Mouse (Mus musculus) spleen, postnatal 36 days (tissue): ENCODE measurements around the gene Dok4.
"Not testable (repeated sequence)": the region's sequence is repeated elsewhere in the genome, so short reads cannot be mapped to it uniquely, and the experiment has no call there.

Experiments
- DNase-seq, 2 experiments: peaks; one replicate each; pipeline ENCODE4 v3.0.0; 2022; ENCODE audit warnings: low spot score in 2 of 2, mixed read lengths in 1 of 2

Gene Dok4

DNA sequence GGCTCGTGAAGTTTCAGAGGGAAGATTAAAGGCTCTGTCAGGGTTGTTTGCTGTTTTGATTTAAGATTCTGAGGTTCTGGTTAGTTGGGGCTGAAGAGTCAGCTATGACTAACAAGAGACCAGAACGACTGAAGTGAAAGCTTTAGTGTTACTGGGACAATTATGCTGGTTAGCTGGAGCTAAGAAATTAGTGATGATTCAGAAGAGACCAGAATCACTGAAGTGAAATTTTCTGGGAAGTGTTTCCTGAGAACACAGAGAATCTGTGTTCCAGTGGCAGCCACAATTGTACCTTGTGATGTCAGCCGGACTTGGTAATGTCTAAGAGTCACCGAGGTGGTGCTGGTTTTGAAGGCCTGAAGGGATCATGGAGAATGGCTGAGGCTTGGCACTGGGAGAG is 4.6 kb upstream of the Dok4 start:
- DNase-seq = no peak

DNA sequence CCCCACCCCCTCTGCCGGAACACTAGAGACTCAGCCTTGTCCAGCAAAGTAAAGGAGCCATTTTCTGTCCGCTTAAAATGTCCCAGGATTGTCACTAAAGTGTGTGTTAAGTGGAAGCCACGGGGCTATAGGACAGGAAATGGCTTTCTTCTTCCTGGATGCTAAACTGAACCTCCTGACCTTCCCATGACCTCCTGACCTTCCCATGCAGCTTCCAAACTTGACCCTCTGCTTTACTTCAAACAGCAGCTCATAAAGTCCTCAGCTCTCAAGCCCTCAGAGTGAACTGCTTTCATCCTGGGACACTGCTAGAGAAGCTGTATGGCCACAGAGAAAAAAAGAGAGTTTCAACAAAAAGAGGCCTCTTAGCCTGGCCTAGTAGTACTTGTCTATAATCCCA is 690 bp upstream of the Dok4 start:
- no peak for DNase-seq

DNA sequence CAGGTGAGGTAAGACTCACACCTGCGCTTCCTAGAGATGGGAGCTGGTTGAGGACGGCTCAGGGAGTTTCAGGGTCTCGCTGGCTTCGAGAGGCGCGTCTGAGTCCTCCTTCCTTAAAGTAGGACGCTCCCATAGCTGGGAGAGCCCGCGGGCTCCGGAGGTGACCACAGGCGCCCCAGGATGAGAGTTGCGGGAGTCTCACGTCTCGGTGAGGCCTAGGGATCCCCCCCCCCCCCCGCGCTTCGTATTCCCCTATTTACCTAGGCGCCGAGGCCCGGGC is 319 bp downstream of the Dok4 start:
- DNase-seq = no peak

DNA sequence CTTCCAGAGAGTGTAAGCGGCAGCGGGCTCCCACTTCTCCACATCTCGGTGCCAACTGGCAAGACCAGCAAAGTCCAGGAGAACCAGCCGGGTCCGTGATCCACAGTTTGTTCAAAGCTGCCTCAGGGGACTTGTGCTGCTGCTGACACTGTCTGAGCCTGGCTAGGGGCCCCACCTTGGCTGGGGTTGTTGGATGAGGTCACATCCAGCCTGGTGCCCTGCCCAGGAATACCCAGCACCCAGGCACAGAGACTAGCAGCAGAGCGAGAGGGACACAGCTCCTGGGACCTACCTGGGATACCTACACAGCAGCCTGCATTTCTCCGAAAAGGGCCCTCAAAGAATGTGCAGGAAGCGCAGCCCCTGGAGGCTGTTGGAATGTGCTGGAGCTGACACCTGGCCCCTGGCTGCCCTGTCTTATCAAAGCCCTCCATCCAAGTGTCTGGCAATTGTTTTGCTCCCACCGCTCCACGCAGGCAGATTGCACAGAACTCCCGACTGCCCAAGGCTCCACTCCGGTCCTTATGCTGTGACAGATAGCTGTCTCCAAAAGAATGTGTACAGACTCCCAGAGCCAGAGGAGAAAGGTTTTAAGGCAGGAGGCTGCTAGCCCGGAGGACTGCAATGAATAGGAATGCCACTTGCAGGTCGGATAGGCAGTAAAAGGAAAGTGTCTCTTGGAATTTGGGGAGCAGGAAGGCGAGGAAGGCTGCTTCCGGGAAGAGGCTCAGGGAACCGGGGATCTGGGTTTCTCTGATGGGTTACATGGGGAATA is 847 bp downstream of the Dok4 start:
- no peak for DNase-seq

DNA sequence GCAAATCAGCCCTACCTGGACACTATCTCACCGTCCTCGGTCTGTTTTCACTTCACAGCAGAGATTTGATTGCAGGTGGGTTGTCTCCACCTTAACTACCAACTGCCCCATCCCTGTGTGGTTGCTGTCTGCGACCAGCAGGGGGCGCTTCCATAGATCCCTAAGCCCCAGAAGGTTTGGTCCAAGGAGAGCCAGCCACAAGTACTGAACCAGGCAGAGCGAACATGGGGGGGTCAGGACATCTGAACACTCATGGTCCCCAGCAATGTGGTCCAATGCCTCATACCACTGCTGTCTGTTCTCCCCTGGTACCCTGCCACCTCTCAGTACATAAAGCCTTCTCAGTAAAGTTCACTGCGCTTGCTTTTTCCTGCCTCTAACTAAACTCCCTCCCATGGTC is 1.8 kb downstream of the Dok4 start:
- peak; percentile 39 to 62 for DNase-seq

DNA sequence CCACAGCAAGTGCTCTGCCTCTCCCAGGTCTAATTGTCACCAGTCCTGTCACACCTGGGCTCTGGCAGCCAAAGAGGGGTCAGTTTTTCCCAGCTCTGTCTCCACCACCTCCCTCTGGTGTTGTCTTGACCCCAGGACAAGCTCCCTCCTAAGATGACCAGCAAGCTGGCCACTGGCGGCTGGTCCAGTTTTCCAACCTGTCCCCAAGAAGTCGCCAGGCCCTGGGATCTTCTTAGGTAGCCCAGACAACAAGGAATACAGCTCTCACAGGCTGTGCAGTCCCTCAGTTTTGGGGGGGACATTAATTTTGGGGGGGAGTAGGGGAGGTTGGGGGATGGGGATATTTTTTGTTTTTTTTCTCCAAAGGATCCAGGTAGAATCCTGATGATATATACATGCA is 3.6 kb downstream of the Dok4 start:
- no peak for DNase-seq

DNA sequence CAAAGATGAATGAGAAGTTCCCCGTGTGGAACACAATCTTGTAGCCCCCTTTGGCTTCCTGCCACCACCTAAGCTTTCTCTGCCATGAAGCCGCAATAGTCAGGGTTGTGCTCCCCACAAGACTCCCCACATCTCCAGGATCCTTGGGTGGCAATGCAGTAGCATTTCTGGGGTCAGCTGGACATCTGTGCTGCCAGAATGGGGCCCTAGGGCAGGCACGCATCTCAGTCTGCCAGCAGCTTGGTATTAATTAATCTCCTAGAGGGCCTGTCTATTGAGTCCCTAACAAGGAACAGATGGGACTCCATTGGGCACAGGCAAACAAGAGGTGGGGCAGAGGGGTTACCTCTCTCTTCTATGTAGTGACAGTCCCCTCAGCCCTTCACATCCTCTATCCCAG is 4.0 kb downstream of the Dok4 start:
- DNase-seq = no peak

DNA sequence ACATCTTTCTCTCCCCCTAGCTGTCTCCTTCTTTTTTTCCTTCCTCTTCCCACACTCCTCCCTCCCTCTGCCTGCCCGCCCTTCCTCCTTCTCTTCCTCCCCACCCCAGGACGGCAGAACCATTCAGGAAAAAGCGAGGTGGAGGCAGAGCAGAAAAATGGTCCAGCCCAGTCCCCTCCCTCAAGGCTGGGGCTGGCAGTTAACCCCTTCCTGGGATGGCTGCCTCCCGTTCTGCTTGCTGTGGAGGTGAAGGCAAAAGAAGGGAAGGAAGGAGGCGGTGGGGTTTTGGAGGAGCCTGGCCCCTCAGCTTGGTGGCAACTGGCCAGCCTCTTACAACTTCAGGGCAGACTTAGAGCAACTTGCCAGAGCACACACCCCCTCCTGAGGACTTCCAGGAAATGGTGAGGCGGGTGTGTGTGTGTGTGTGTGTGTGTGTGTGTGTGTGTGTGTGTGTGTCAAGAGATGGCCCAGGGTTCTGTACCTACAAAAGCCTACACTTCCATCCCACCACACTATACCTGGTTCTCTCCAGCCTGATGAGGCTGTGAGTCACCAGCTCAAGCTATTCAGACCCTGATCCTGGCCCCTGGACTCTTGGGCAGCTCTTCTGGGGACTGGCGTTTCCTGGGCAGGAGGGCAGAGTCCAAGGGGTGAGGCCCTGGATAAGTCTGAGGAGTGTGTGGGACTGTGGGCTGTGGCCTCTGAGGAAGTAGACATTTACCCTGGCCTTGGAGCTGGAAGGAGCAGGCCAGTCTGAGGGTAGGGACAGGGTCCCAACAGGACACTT is 4.8 kb downstream of the Dok4 start:
- no peak for DNase-seq

DNA sequence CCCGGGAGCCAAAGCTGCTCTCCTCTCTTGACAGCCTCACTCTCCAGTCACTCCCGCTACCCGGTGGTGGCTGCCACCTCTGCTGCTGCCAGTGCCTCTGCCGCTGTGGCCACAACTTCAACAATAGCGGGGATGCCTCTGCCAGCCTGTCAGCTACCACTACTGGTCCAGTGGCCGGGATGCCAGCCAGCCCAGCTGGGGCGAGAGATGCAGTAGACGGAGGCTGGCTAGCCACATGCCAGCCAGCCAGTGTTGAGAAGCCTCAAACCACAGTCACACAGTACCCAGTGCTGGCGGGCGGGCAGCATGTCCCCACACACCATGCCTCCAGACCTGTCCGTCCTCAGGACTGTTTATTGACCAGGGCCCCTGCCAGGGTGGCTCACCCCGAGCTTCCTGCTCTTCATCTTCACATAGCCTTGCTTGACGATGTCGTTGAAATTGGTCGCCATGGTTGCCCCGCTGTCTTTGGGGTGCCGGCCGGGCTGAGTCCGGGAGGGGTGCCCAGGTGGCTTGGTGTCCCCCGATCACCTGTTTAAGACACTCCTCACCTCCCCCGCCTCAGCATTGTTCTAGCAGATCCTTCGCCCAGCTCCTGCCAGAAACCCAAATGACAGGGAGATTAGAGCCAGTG is 5.5 kb downstream of the Dok4 start:
- no peak for DNase-seq

DNA sequence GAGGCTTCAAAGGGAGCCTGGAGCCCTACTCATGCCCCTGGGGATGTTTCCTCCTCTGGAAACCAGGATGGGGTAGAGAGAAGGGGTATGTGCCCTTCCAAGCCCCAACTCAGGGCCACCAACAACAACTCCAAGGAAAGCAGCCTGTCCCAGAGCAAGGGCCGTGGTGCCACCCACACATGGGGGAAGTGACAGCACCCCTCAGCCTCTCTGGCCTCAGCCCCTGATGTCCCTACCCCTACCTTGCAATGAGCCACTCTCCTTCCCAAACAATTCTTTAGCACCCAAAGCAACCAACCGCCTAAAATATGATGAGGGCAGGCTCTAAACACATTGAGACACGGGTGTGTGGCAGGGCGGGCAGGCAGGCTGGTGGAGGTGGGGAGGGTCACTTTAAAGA is 6.1 kb downstream of the Dok4 start:
- no peak for DNase-seq

DNA sequence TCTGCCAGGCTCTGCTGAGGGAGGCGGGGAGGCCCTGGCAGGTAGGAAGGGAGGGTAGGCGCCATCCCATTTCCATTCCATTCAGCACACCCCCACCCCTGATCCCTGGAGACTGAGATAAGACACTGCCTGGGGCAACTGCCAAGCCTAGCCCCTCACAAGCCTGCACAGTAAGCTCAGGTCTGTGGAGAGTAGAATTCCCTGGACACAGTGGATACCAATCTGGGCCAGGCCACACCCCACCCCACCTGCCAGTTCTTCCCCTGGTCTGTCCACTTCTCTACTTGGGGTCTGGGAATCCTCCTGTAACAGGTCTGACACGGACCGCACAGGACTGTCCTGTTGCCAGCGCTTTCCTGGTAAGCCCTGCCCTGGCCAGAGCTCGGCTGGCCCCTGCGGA is 7.0 kb downstream of the Dok4 start:
- no peak for DNase-seq

DNA sequence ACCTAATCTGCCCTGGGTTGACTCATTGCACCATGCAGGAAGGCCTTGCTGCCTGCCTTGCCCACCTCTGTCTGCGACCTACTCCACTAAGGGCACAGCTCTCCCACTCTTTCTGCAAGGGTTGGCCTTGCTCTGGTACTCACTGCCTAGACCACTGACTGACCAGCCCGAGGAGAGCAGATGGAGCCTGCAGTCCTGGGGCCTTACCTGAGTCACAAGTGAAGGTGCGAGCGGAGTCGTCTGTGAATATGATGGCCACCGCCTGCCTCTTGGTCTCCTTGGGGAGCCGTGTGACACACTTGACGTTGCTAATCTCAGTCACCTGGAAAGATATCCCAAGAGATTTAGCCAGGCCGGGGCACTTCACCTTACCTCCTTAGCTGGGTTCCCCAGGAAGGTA is 9.2 kb downstream of the Dok4 start:
- no peak for DNase-seq

DNA sequence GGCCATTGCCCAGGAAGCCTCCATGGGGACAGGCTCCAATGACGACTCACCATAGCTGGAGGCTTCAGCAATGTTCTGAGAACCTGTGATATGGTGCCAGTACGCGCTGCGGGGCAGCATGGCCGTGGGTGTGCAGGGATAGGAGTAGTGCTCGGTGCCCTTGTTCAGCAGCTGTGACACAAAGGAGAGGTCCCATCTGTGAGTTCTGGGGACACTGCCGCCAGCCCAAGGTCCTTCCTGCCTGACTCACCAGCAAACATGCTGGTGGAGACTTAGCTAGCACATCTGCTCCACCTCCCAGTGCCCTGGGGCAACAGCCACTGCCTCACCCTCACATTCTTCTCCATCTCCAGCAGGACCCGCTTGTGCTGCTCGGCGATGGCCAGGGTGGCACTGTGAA is 10.8 kb downstream of the Dok4 start:
- DNase-seq = no peak

DNA sequence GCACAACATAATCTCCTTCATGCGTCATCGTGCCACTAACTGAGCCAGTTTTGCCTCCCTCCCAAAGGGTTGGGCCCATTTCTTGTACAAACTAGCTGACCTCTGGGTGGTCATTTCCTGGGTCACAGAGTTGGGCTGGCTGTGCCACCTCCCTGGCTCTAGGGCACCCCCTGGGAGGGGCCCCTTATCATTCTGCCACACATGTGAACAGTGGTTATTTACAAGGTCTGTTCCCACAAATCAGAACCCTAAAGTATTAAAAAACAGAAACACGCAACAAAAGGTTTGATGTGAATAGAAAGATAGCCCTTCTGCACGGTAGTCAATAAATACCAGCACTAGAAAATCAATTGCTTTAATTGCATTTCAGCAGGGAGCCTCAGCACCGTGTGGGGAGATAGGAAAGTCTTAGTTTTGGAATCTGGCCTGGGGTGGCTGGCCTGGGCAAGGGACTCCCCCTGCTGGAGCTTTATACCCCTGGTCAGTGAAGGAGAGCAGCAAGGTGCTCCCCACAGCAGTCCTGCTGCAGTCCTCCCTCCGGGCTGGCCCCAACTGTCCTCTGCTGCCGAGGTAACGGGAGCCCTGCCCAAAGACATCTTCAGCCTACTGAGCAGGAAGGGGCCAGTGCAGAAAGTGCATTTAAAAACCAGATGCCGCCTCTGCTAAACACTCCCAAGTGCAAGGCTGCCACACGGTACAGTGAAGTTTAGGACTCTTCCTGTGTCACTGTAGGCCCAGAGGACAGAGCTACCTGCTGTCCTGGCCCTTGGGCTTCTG is 12.0 kb downstream of the Dok4 start:
- DNase-seq = no peak

DNA sequence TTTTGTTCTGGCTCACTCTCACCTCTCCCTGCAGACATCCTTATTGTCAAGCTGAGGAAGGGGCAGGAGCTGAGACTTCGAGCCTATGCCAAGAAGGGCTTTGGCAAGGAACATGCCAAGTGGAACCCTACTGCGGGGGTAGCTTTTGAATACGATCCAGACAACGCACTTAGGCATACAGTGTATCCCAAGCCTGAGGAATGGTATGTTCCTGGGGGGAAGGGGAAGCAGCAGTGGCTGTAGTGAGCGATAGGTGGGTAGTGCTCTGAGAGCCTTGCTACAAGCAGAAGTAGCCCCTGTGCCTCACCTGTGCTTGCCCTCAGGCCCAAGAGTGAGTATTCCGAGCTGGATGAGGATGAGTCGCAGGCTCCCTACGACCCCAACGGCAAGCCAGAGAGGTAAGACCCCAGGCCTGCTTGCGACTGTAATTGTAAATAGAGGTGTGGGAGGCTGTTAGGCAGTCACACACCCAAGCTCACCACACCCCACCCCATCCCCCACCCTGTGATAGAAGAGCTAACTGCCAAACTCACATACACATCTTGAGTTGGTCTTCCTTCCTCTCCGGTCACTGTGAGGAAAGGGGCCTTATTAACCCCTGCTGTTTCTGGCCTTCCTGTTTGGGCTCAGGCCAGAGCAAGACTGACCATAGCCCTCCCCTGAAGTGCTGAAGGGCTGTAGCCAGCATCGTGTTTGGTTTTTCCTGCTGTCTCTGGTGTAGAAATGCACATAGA is 13.5 kb downstream of the Dok4 start:
- DNase-seq = no peak

DNA sequence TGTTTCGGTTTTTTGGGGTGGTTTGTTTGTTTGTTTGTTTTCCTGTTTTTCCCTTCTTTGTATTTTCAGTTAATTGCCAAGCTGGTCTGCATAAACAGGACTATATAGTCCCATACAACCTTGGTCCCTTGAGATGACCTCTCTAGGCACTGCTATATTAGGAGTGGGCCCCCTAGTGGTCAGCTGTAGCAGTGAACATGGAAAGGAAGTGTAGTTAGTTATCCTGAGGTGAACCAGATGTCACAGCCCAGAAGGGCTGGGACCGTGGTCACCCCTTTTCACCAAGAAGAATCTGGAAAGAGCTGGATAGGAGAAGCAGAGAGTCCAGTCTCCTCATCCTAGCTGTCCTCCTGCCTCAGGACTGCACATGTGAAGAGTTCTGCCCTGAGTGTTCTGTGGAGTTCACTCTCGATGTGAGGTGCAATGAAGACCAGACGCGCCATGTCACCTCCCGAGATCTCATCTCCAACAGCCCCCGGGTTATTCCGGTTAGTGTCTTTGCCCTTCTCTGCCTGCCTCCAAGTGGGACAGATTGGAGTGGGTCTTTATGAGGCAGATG is 14.7 kb downstream of the Dok4 start:
- DNase-seq = peak; percentile 54 to 64

DNA sequence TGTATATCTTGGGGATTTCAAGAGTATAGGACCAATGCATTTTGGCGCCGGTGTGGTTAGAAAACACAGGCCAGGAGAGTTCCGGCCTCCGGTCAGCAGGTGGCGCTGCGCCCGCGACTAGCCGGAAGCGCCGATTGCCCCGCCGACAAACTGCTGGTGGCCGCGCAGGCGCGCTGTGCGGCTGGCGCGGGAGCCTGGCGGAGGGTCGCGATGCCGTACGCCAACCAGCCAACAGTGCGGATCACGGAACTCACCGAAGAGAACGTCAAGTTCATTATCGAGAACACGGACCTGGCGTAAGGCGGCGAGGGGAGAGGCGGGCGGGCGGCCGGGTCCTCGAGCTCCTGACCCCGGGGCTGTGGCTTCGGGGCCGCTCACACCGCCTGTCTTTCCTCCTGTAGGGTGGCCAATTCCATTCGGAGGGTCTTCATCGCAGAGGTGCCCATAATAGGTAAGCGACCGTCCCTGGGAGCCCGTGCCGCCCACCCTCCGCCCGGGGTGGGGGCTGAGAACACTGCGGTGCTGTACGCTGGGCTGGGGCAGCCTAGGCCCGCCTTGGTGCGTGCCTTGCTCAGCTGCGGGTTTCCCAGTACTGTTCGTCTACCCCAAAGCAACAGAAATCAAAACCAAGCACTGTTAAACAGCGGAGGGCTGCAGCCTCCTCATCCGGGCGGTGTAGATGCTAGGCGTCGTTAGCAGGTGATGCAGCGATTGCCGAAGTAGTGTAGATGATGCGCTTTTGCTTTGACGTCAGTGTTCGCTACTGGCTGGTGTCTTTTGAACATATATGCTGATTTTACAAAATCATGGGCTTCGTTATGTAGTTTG is 18.6 kb downstream of the Dok4 start, which contains the start of gene Polr2c:
Polr2c (plus strand) TSS at position 105 of the 828 bp plus-strand sequence.
- DNase-seq = peak; percentile 84 to 87

DNA sequence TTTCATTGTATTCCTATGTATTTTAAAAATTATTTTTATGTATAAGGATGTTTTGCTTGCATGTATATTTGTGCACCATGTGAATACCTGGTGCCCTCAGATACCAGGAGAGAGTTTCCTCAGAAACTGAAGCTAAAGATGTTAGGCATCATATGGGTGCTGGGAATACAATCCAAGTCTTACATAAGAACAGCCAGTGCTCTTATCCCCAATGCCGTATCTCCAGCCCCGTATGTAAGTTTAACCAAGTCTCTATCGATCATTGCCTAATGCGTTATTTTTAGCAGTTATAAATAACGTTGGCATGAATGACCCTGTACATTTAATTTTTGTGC is 19.2 kb downstream of the Dok4 start:
- no peak for DNase-seq

DNA sequence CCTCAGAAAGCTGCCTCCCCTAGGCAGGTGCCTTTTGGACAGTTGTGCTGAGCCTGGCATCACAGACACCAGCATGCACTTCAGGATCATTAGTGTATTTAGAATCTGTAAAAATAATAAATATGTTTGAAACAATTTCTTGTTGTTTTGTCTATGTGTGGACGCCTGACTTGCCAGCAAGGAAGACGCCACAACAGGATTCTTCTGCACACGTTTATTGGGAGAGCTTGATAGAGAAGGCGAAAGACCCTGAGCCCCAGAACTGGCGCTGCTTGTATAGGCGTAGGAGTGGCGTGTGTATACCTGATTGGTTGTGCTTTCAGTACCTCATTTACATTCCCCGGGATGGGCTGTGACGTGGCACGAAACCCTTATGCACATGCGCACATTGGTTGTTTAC is 21.4 kb downstream of the Dok4 start:
- not testable (repeated sequence) for DNase-seq

DNA sequence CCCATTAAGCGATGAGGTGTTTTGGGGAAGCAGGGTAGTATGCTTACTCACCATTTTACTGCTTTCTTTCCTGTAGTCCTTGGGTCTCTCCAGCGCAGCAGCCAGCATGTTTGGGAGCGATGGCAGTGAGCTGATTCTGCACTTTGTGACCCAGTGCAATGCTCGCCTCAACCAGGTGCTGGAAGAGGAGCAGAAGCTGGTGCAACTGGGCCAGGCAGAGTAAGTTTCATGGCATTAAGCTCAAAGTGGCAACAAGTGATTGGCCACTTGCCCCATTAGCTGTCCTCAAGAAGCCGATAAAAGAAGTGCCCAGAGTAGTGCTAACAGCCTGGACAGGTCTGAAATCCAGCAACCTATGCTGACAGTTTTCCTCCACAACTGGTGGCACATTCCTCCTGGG is 26.1 kb downstream of the Dok4 start:
- DNase-seq = no peak

DNA sequence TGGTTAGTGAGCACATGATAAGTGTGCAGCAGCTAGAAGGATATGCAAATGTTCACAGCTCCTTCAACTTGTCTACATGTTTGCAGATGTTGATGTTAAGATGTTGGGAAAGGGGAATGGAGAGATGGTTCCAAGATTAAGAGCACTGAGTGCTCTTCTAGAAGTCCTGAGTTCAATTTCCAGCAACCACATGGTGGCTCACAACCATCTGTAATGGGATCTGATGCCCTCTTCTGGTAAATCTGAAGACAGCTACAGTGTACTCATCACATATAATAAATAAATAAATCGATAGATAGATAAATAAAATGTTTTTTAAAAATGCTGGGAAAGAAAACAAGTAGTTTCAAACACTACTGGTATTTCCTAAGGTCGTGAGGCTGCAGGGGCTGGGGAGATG is 34.9 kb downstream of the Dok4 start:
- no peak for DNase-seq
